Mouse (Mus musculus): Measurements from ENCODE around the gene Ttll5.

The Ttll5 gene

DNA sequence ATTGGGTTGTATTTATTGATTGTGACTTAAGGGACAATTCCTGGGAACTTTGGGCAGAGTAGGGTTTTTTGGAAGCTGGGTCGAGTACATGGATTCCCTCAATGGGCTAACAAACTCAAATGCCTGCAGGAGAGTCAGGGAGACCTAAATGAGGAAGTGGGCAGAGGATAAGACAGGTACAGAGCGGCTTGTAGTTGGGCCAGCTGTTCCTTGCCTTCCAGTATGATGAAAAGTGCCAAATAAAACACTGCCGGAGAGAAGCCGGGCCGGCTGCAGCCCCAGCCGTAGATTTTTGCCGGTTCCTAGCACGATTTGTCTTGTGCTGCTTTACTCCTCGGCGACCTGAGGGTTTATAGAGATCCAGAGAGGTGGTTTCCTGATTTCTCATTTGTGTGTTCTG lies 104.1 kb downstream of the Ttll5 start:
- no peak for DNase-seq (ENCODE audit: low spot score)

DNA sequence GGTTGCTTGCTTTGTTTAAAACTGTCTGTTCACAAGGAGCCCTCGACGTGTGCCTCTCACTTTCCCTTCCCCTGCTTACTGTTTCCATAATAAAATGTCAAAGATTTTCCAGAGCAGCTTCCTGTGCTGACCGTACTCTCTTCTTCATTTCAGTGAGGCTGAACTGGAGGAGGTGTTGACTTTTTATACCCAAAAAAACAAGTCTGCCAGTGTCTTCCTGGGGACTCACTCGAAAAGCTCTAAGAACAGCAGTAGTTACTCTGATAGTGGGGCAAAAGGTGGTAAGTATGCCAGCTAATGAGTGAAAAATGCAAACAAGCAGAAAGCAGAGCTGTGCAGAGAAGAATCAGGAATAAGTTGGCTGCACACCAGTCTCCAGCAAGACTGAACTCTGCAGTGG lies 105.3 kb downstream of the Ttll5 start:
- DNase-seq (ENCODE audit: low spot score), result no peak

DNA sequence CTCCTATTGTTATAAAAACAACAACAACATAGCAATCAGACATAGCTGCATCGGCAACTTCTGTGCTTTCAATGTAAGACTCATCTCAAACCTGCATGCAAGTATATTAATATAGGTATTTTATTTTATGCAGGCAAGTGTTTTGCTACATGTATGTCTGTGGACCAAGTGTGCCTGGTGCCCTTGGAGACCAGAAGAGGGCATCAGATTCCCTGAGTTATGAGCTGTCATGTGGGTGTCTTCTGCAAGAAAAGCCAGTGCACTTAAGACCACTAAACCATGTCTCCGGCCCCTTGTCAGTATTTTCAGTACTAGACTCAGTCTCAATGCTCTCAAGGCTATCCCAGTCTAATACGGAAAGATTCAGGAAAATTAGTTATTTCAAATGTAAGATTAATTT lies 106.3 kb downstream of the Ttll5 start:
- no peak for DNase-seq (ENCODE audit: low spot score)

DNA sequence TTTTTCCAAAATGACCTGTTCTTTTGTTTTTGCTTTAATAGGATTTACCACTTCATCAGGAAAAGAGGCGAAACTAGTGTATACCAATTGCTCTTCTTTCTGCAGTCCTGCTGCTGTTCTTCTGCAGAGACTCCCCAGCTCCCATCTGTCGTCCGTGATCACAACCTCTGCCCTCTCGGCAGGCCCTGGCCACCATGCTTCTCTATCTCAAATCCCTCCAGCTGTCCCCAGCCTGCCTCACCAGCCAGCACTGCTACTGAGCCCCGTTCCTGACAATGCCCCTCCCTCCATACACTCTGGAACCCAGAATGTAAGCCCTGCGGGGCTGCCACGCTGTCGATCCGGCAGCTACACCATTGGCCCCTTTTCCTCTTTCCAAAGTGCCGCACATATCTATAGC lies 108.8 kb downstream of the Ttll5 start:
- DNase-seq (ENCODE audit: low spot score), result no peak

DNA sequence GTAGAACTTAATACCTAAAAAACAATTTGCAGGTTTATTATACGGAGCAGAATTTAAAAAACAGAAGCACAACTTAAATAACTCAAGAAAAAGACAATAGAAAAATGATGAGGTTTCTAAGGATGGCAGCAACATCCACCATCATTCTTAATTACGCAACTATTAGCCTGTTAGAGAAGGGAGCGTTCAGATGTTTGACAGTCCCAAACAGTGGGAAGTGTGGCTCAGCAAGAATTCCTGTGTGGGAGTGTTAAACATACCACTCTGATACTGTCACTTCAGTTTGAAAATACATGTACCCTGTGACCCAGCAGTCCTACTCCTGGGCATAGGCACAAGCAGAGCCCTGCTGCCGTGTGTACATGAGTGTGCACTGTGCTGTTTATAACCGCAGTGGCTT lies 112.9 kb downstream of the Ttll5 start:
- DNase-seq (ENCODE audit: low spot score), result no peak

DNA sequence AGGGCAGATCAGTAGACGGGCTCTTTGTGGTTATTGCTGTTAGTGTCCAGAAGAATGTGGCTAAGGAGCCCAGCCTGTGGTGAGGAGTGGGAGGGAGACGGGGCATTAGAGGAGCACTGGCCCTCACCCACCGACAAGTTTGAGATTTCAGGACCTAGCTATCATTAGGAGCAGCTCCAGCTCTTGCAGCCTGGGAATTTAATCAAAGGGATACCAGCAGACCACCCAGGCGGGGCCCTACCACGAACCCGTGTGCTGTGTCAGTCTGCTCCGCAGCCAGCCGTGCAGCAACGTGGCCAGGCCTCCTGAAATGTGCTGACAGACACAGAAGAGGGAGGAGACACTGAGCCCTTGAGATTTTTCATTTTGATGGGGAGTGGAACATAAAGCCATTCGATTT lies 119.0 kb downstream of the Ttll5 start:
- DNase-seq (ENCODE audit: low spot score), result no peak

DNA sequence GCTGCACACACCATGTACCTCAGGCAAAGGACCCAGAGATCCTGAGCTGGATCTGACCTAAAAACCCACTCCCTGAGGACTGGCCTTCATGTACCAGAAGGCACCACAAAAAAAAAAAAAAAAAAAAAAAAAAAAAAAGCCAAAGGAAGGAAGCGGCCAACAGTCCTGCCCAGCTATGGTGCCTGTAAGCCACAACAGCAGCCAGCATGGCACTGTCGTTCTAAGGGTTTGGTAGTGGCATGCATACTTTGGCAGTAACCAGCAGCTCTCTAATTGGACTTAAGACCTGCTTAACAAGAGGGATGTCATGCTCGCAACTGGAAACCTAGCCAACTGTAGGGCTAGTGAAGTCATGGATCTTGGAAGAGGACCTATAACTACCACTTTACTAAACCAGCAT lies 120.0 kb downstream of the Ttll5 start:
- no peak for DNase-seq (ENCODE audit: low spot score)

DNA sequence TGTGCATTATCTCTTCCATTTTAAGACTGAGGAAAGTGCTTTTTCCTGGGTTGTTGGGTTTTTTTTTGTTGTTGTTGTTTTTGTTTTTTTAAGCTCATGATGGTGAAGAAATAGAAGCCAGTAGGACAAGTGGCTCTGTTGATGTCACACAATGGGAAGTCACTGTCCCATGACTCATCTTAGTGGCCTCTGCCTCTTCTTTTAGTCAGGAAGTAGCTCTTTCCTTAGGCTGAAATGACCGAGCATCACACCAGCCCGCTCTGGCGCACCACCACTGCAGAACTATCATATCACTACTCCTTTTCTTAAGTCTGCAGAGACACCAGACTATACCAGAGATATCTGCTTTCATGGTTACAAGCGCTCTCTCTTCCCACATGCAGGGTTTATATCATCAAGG lies 122.7 kb downstream of the Ttll5 start:
- DNase-seq (ENCODE audit: low spot score), result no peak

DNA sequence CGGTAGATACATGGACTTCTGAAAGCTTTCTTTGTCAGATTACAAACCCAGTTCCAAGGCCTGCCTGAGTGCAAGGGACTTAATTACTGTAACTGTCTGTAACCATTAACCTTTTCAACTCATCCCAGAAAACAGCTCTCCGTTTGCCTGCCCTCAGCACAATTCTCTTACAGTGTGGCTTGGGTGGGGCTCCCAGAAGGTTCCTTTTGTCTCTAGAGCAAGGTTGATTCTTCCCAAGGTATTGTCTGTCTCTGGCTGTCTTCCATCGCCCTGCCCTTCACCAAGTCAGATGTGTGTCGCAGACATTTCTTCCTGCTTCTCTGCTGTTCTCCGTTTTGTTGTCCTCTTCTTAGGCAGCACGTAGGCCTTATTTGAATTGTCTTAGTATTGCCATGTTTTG lies 125.2 kb downstream of the Ttll5 start:
- DNase-seq (ENCODE audit: low spot score), result no peak

DNA sequence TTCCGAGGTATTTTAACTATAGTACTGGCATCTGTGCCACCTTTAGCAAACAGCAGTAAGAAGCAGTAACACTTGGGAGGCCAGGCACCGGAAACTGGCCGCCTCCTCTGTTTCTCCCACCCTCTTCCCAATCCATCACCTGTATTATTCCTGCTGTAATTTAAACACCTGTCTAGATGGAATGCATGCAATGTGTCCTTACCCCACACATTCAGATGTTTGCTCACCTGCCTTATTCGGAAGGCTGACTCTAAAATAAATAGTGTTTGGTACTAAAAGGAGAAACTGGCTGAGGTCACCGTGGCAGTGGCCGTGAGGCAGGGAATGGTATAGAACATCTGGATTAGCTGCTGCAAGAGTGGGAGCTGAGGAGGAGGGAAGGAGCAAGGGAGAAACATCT lies 125.9 kb downstream of the Ttll5 start:
- no peak for DNase-seq (ENCODE audit: low spot score)

DNA sequence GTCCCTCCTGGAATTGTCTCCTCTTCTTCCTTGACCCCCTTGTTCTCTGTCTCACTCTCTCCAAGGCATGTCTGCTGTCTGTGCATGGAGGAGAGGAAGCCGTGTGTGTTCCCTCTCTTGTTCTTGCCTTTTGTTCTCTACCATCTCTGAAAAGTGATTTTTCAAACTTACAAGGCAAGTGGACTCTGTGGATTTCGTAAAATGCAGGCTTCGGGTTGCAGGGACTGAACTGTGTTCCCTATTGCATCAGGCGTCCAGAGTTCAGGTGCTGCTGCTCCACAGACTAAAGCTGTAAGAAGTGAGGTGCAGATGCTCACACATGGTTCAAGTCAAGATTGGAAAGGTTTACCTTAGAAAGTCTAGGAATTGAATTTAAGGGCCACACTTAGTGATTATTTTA lies 126.6 kb downstream of the Ttll5 start:
- DNase-seq (ENCODE audit: low spot score), result no peak

DNA sequence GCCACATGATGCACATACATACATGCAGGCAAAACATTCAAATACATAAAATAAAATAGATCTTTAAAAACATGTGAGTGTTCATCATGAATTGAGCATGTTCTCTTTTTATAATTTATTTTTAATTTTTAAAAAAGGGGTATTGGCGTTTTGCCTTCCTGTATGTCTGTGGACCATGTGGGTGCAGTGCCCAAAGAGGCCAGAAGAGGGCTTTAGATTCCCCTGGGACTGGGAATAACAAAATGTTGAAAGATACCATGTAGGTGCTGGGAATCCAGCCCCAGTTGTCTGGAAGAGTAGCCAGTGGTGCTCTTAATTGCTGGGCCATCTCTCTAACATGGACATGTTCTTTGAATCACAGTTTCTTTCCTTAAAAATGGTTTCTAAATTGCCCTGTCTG lies 127.4 kb downstream of the Ttll5 start:
- DNase-seq (ENCODE audit: low spot score), result no peak

DNA sequence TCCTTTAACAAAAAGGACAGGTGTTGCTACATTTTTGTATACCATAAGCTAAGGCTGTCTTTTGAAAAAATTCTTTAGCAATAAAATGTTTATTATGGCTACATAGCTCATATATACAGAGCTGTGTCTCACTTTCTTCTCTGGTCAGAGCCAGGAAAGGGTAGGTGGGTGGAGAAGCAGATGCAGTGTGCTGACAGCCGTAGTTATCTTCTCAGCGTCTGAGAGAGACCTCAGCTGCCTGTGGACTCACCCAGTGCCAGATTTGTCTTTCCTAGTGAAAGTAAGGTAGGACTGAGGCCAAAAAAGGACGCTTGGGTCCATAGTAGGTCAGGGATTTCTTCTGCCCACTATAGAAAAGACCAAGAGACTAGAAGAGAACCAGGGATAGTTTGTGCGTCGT lies 127.9 kb downstream of the Ttll5 start:
- no peak for DNase-seq (ENCODE audit: low spot score)

DNA sequence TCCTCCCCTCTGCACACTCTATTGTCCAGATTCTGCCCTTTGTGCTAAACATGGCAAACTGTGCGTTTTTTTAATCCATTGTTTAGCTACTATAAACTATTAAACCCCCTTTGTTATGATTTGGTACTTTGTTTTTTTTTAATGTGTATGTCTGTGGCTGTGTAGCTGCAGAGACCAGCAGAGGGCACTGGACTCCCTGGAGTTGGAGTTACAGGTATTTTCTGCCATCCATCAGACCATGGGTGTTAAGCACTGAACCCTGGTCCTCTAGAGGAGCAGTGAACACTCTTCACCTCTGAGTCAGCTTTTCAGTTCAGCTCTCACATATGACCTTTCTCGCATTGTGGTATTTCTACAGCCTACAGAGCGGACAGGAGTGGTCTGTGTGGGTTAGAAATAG lies 129.7 kb downstream of the Ttll5 start:
- DNase-seq (ENCODE audit: low spot score), result no peak

DNA sequence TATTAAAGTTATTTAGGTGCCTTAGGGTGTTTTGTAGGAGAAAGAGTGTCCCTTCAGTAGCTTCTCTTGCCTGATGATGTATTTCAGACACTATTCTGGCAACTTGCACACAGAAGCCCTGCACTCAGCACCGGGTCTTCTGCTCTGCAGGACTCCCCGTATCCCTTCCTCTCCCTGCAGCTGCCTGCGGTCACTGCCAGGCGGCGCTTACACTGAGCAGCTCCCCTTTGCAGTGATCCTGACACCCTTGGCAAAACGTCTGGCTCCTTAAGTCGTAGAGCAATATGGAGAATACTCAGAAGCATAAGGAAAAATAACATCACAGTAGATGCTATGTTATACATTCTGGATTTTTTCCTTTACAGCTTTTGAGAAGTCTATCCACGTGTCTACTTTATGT lies 130.6 kb downstream of the Ttll5 start:
- DNase-seq (ENCODE audit: low spot score), result no peak

DNA sequence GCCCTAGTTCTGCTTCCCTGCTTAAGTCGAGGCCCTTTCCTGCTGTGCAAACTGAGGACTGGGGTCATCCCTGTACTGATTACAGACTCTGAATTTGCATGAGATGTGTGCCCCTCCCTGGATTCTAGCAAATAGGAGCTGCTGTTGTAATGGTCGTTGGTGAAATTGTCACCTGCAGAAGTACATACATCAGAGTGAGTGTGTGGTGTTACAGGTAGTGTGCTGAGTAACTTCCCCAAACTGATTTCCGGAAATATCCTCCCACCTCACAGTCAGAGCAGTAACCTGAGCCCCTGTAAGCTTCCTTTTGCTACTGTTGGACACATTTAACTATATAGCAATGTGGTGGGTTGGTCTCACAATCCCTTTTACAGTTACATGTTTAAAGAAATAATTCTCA lies 131.2 kb downstream of the Ttll5 start:
- no peak for DNase-seq (ENCODE audit: low spot score)

DNA sequence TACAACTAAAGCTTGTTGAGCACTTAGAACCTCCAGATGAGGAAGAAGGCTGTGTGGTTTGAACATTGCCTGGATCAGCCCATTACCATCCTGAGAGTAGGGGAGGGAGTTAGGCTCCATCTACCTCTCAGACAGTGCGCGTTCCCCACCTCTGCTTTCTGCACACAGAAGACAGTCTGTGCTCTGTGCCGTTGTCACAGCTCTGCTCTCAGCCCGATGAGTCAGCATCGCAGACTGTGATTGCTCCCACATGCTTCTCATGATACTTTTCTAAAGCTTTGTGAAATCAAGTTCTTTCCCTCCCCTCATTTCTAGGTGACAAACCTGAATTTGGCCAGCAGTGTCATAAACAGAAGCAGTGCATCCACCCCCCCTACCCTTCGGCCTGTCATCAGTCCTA lies 131.8 kb downstream of the Ttll5 start:
- no peak for DNase-seq (ENCODE audit: low spot score)

DNA sequence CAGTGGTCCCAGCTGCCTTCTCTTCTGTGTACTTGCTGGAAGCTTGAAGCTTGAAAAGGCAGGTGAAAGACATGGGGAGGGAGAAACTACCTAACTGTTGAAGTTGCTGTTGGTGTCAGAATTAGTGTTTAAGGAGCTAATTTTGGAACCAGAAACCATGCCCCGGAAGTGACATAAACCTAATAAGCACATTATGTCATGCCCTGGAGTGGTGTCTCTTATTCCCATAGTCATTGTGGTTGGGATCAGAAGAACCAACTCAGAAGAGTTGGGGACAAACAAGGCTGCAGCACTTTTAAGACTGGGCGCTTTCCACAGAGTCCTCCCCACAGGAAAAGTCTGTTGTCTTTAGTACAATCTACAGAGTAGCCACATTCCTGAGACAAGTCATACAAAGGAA lies 134.0 kb downstream of the Ttll5 start:
- no peak for DNase-seq (ENCODE audit: low spot score)

DNA sequence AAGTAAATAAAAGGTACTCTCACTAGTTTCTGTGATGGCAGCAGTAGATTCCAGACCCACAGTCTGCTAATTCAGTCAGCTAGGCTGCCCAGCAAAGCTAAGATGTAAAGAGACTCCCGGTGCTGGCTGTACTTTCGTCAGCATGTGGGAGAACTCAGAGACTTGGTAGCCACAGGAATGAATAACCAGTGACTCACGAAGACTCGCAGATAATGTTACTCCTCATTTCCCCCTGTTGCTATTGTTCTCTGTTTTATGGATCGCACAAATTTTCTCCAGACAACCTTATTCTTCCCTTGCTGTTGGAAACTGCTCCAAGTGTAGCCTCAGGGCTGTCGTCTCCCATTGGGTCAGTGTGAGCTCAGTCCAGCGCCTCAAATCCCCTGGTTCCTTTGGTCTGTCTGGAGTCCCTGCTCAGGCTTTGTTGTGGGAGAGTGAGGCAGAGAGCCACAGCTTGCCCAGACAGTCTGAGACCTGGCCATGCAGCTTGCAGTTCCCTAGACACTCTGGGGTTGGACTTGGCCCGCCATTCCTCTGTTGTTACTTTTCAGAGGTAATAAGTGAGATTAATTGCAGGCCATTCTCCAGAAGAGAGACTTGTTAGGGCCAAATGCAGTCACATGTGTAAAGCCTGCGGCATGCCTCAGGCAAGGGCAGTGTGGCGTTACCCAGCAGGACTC lies 135.5 kb downstream of the Ttll5 start:
- DNase-seq (ENCODE audit: low spot score), result no peak

DNA sequence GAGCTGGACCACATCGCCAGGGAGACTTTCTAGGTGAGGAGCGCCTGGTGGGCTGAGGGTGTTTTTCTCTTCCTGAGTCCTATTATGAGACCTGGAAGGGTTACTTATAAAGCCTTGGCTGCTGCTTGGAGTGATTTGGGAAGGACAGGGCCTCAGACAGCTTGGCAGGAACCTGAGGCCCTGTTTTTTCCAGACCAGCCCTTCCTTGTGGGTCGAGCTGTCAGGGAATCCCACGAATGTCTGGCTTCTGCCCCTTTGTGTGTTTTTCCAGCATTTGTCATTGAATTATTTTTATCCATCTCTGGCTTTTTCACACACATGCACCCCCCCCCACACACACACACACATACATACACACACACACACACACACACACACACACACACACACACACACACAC lies 136.2 kb downstream of the Ttll5 start:
- no peak for DNase-seq (ENCODE audit: low spot score)

DNA sequence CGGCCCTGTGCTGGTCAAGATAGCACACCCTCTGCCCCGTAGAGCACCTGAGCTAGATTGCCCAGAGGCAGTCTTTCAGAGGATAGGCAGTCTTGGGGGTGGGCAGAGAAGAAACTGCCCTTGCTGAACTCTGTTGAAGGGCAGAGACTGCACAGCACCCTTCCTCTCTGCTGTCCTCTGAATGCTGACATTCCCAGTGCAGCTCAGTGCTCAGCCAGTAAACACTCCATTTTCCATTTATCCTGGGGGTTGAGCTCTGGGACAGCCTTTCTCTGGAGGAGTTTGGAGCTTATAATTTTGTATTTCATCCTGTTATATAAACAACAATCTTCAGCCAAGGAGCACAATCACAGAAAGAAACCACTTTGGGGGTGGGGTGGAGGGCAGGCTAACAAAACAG lies 138.7 kb downstream of the Ttll5 start:
- no peak for DNase-seq (ENCODE audit: low spot score)

DNA sequence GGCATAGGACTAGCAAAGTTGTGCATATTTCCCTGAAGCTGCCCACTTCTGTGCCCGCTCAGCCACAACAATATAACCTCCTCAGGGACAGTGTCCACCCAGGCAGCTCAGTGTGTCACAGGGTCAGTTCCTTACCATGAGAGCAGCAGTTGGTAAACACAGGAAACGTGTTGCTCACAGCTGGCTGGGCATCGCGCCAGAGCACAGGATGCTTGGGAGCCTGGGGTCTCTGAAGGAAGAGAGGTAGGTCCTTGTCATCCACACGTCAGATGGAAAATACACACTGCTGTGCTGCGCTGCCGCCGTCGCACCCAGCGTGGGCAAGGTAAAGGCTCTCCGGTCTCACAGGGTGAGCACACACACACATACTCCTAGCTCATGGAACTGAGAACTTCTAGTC lies 139.2 kb downstream of the Ttll5 start:
- DNase-seq (ENCODE audit: low spot score), result no peak

DNA sequence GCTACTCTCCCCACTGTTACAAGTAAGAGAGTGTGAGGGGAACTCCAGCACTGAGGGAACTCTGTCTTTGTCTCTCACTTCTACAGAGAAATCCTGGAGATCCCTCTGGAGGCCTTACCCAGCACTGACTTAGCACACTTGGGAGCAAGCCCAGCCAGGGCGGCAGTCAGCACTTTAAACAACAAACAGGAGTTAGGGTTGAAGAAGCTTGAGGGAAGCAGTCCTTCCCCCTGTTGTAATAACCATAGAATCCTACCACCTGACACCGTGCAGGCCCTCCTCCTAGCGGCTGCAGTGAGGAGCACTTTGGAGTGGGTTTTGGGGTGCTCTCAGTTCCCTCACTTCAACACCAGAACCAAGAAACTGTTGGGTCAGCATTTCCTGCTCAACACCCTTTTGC lies 140.0 kb downstream of the Ttll5 start:
- DNase-seq (ENCODE audit: low spot score), result no peak

DNA sequence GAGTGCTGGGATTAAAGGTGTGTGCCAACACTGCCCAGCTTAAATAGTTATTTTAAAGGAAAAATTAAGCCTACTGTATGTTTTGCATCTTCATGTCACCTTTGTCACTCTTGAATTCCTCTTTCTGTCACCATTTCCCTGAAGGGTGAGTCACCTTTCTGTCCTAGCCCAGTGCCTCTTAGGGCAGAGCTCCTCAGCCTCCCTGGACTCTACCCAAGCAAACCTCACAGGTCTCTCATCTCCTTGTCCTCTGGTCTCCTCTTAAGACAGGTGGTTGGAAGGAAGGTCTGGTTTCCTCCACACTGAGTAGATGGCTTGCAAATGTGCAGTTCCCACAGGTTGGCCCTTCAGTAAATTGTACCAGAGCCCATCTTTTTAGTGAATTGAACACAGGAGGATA lies 143.4 kb downstream of the Ttll5 start:
- no peak for DNase-seq (ENCODE audit: low spot score)

DNA sequence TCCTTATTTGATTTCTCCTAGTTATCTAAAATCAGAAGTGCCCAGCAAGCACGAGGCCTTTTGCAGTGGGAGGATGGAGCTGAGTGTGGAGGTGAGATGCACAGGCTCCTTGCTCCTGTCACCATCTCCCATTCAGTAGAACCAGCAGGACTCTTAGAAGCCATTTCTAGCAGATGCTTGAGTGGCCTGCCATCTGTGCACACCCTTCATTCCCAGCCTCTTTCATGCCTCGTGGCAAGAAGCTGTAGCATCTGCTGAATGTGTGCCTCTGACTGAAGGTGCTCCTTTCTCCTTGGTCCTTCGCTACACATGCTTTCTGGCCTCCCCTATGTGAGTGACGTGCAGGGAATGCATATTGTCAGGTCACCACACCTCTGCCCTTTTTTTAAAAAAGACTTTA lies 143.9 kb downstream of the Ttll5 start:
- no peak for DNase-seq (ENCODE audit: low spot score)

Measured in ovary, adult 18-20 months (tissue).